Mouse (Mus musculus): ENCODE results near the gene Irgm1.
"Not testable (repeated sequence)": the region's sequence is repeated elsewhere in the genome, so short reads cannot be mapped to it uniquely, and the experiment has no call there.

Gene Irgm1

DNA sequence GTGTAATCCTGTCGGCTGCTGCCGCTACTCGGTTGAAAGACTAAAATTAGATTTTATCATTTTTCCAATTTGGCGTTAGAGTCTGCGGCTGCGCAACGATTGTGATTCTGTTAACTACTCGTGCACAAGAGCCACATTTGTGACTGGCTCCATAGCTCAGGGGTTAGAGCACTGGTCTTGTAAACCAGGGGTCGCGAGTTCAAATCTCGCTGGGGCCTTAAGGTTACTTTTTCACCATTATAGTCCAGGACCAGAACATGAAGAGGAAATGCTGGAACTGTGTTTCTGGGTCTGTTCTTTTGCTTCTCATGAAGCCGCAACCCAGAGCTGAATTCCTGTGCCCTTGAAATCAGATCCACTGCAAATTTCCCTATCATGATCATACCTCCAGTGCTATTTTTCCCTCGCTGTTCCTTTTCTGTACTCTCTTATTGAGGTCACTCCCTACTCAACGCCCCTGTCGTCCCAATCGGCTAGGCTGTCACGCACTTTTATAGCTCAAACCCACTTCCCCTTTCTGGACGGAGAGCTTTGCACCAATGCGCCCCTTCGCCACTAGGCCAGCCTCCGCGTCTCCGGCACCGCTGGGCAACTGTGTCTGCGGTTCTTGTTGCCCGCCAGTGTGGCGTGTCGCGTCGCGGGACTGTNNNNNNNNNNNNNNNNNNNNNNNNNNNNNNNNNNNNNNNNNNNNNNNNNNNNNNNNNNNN is 17.9 kb downstream of the Irgm1 start:
- DNase-seq (ENCODE audit: low spot score in 2 of 2), result peak; percentile 81 to 88

DNA sequence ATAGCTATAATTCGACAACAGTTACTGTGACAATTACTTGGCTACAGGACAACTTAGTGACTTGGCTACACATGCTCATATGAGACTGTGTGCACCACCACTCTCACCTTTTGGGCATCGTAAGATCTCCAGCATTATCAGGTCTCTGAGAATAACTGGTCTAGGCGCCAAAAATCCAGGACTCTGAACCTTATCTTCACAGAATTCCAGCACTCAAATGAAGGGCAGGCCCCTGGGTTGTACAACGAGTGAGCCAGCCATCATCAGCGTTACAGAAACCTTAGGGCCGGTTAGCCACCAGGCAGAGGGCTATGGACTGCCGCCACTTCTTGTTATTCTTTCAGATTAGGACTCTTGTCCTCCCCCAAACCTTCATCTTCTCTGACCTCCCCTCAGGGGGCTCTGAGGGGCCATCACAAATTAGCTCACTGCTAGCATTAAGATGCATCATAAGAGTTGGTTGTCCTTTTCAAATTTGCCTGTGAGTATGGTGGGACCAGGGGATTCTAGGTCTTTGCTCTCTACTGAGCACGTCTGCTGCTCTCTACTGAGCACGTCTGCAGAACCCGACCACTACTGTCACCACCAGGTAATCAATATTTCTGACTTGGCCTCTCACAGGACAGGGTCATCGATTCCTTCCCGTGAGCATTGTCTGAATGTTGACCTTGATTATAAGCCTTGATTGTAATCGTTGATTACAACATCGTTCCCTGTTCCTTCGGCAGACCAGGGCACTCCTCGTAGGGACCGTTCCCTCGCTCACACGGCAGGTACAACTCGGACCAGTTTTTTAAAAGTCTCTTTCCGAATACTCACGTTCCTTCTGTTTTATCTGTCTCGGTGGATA is 18.6 kb downstream of the Irgm1 start:
- DNase-seq (ENCODE audit: low spot score in 2 of 2), result no peak

DNA sequence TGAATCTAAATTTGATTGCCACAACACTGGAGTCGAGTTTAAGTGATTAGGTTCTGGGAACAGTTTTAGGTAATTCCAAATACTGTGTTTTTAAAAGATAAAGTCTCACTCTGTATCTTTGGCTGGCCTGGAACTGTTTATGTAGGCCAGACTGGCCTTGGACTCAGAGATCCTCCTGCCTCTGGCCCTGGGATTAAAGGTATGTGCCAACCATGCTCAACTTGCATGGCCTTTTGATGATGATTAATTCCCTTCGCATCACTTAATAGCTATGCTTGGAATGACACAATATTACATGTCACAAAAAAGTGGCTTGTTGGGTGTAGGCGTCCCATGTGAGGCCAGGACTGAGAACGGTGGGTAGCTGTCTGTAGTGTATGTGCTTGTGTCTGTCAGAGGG is 19.3 kb downstream of the Irgm1 start:
- DNase-seq (ENCODE audit: low spot score in 2 of 2), result no peak

DNA sequence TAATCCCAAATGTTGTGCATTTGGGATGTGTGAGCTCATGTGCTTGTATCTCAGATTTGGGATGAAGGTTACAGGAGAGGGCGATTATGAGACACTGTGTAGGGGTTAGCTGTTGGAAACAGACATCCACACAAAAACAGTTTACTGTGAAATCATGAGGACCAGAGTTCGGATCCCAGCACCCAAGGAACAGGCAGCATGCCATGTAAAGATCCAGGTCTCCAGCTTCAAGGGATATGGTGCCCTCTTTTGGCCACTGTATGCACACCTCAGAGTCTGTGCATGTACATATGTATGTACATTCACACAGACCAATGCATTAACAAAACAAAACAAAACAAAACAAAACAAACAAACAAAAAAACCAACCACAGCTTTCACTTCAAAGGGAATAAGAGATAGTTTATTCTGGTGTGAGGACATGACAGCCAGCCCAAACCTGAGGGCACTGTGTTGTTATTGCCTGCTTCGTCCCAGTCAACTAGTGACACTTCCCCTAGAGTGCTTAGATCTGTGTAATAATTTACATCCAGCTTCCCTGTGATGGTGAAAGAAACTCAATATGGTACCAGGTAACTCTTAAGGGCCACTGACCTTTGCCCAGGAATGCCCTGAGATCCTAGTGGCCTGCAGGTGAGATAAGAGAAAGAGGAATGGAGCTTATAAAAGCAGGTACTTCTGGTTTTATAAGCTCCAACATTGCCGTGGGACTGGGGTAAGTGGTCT is 20.1 kb downstream of the Irgm1 start:
- DNase-seq (ENCODE audit: low spot score in 2 of 2), result no peak

DNA sequence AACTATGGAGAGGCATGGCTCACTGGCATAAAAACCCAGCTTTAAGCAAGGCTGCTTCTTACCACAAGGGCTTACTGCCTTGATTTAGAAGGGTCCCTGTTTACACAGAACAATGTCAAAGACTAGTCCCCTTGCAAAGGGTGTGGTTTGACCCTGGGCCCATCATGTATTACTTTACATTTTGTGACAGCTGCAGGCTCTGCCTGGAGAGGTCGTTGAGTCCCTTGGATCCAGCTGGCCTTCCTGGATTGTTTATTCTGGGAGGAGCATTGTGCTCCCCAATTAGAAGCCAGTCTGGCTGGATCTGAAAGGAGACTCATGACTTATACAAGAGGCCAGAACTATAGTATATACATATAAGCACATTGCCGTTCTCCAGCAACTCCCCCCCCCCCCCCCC is 21.2 kb downstream of the Irgm1 start:
- no peak for DNase-seq (ENCODE audit: low spot score in 2 of 2)

DNA sequence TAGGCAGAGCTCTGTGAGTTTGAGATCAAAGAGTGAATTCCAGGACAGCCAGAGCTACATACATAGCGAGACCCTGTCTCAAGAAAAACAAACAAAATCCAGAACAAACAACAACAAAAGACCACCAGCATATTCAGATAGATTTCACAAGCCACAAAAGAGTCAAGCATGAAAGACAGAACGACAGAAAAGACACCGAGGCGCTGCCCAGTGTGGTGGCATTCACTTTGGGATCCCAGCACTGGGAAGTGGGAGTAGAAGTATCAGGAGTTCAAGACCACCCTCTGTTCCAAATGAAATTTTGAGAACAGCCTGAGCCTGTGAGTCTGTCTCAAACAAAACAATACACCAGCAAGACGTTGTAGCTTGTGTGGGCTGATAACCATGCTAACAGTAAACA is 24.6 kb downstream of the Irgm1 start:
- DNase-seq (ENCODE audit: low spot score in 2 of 2), result no peak

DNA sequence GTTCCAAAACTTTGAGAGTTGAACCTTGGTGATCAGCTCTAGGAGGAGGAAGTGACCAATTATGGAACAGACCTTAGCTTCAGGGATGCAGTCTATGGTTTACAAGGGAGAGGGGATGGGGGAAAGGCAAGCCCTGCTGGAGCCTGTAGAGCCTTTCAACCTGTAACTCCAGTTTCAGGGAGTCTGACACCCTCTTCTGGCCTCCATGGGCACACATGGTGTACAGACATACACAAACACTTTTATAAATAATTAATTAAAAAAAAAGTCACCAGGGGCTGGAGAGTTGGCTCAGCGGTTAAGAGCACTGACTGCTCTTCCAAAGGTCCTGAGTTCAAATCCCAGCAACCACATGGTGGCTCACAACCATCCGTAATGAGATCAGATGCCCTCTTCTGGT is 25.1 kb downstream of the Irgm1 start:
- DNase-seq (ENCODE audit: low spot score in 2 of 2), result not testable (repeated sequence)

DNA sequence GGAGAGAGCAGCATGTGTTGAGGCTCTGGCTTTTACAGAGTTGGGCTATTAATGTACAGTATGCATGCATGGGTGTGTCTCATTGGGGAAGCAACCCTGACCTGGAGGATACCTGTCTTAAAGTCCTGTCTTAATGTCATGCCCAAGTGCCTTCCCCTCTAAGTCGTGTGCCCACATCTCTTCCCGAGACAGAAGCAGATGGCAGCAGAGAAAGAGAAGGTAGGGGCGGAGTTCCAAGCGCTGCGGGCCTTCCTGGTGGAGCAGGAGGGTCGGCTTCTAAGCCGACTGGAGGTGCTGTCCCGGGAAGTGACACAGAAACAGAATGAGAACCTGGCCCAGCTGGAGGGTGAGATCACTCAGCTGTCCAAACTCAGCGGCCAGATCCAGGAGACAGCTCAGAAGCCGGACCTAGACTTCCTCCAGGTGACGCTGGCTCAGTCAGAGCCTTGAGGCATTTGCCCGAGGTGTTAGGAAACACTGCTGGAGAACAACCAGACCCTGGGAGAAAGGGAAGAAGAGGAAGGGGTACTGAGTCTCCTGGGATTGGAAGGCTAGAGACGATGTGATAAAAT is 26.2 kb downstream of the Irgm1 start:
- DNase-seq (ENCODE audit: low spot score in 2 of 2), result no peak

DNA sequence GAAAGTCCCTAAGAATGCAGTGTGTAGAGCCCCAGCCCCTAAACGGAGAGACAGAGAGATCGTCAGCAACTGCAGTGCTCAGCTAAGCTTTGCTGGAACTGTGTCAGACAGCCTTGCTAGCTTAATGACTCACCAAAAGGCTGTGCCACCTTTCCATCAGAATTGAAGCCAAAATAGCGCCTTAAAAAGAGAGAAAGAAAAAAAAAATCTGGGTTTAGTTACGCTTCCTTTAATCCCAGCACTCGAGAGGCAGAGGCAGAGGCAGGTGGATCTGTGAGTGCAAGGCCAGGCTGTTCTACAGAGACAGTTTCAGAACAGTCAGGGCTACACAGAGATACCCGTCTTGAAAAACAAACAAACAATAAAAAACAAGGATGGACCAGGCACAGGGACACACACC is 27.2 kb downstream of the Irgm1 start:
- DNase-seq (ENCODE audit: low spot score in 2 of 2), result no peak

DNA sequence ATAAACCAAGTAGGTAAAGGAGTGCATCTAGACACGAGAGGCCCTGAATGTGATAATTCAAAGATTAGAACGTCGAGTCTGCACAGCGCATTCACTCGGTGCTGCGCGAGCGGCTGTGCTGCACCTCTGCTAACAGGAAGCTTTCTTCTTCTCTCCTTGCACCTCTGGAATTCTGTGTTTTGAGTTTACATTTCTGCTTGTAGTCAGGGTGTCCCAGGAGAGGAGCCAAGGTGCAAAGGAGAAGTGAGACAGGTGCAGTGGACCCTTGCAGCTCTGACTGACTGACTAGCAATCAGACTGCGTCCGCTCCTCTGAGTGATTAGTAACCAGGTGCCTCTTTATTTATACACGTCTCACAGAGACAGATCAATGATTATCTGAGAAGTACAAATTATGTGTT is 28.3 kb downstream of the Irgm1 start:
- DNase-seq (ENCODE audit: low spot score in 2 of 2), result no peak

DNA sequence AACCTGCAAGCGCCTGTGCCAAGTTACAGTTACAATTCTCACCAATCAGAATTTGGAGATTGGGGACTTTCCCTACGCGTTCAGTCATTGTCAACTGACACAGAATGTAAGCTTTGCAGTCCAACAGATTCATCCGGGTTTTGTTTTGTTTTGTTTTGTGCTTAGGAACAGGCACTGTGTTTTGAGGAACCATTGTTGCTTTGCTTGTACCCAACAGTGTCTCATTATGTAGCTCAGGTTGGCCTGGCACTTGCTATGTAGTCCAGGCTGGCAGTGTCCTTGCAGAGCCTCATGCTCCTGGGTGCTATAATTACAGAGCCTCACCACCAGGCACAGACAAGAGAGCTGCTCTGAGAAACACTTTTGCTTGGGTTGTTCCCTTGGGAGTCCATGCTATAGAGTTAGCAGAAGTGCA is 29.1 kb downstream of the Irgm1 start:
- no peak for DNase-seq (ENCODE audit: low spot score in 2 of 2)

DNA sequence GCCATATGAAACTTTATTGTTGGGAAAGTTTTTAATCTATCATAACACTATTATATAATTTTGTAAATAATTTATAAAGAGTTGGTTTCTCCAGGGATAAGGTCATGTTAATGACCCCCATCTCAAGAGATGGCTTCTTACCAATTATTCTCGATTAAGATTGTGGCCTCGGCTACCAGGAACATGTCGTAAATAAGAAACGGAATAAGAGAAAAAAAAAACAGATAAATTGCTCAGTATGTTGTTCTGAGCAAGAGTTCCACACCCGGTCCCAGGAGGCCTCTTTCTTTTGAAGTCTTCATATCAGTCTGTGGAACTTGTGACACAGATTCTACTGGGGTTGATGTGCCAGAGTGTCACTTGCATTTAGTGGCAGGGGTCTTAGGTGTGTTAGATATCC is 30.3 kb downstream of the Irgm1 start:
- DNase-seq (ENCODE audit: low spot score in 2 of 2), result no peak

DNA sequence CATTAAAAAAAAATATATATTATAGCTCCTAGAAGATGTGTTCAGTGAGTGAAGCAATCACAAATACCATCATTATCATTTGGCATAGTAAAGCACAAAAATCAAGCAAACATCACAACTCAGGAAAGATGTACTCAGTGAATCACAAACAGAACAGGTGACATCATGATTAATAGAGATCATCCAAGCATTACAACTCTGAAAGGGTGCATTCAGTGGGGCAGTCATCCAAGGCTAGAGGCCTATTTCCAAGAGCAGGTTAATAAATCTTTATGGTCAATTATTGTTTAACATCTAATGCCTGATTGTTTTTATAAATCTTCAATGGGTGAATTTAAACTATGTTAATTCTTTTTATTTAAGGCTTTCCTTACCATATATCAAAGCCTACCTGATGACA is 30.7 kb downstream of the Irgm1 start:
- no peak for DNase-seq (ENCODE audit: low spot score in 2 of 2)

DNA sequence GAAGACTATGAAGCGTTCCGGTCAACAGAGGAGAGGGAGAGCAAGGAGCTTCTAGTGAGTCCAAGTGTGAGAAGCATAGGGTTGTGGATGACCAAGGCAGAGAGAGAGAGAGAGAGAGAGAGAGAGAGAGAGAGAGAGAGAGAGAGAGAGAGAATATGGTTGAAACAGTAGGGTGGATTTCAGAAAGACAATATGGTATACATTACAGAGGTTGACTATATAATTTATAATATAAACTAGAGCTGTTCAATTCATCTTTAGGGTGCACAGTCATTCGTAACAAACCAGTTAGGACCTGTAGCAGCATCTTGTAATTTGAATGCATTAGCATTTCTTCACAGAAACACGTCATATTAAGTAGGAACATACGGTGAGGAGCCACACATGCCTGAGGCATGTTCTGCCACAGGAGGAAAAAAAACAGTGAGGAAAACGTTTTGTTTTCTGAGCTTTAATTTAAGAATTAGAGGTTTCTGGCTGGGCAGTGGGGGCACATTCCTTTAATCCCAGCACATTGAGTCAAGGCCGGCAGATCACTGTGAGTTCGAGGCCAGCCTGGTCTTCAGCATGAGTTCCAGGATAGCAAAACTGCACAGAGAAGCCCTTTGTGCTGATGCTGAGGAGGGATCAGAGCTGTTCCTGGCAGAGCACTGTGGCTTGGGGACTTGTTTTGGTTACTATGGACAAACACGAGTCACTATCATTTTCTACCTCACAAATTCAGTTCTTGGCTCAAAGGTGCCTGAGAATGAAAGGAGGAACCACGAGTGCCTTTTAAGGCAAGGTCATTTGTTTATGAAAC is 32.4 kb downstream of the Irgm1 start:
- no peak for DNase-seq (ENCODE audit: low spot score in 2 of 2)

DNA sequence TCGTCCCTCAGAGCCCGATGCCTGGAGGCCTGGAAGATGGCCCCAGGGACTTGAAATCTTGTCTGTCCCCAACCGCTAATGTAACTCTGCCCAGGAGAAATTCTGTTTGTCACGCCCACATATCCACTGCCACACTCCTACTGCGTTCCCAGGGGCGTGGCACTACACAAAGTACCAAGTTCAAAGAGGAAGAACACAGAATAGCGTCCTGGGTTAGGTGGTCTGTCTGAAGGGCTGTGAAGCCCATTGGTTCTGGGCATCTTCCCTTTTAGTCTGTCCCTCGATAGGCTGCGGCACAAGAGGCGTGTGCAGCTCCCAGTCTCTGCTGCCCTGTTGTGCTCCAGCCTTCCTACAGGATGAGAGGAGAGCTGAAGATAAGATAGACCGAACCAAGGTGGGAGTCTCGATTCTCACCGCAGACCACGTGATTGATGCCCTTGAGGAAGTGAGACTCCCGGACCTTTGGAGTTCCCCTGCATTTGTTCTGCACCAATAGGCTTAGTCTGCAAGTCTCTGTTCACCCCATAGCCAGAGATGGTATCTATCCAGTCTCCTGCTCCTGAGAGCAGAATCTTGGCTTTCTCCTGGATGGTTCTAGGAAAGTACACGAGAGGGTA is 33.2 kb downstream of the Irgm1 start:
- DNase-seq (ENCODE audit: low spot score in 2 of 2), result no peak

DNA sequence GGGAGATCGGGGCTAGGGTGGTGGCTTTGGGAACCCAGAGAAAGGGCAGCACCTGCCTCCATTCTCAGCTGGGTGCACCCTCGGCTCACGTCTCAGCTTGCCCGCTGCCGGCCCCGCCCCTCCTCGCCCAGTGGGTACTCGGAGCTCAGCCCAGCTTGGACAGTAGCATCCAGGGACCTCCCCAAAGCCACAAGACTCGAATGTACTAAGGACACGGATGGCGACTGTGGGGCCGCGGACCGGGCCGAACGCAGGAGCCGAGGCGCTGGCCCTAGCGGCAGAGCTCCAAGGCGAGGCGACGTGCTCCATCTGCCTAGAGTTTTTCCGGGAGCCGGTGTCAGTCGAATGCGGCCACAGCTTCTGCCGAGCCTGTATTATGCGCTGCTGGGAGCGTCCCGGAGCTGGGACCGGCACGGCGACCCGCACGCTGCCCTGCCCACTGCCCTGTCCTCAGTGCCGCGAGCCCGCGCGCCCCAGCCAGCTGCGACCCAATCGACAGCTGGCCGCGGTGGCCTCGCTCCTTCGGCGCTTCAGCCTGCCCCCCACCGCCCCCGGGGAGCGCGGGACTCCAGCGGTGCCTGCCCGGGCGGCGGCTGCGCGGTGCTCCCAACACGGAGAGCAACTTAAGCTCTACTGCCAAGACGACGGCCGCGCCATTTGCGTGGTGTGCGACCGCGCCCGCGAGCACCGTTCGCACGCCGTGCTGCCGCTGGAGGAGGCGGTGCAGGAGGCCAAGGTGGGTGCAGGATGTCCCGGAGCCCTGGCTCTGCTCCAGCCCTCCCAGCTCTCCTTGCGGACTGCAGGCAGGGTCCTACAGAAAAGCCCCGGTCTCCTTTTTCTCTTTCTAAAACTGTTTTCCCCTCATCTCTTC is 33.9 kb downstream of the Irgm1 start:
- peak in 1 of 2 experiments; percentile 45 for DNase-seq (ENCODE audit: low spot score in 2 of 2)

DNA sequence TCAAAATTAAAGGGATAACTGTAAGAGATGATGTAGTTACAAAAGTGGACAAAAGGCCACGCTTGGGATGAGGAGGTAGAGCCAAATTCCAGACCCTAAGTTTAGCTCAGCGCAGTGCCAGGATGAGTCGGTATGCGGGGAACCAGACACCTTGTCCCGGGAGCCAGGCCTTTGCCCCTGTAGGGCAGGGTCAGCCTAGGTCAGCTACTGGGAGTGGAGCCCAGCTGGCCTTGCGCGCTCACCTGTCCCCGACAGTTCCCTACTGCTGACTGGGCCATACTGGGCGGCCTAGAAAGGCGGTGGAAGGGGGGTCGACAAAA is 34.5 kb downstream of the Irgm1 start:
- DNase-seq (ENCODE audit: low spot score in 2 of 2), result no peak

DNA sequence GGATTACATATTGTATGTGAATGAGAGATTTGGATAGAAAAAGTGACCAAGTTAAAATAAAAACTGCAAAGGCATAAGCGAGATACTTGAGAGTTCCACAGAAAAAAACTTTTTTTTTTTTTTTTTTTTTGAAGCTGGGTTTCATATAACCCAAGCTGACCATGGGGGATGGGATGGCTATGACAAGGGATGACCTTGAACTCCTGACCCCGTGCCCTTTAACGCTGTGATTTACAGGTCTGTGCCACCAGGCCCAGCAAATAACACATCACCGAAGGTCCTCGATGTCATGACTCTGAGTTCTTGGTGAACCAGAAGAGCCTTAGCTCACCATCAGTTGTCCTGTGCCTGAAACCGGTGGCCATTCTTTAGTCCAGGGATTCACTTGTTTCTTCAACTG is 35.6 kb downstream of the Irgm1 start:
- DNase-seq (ENCODE audit: low spot score in 2 of 2), result no peak

DNA sequence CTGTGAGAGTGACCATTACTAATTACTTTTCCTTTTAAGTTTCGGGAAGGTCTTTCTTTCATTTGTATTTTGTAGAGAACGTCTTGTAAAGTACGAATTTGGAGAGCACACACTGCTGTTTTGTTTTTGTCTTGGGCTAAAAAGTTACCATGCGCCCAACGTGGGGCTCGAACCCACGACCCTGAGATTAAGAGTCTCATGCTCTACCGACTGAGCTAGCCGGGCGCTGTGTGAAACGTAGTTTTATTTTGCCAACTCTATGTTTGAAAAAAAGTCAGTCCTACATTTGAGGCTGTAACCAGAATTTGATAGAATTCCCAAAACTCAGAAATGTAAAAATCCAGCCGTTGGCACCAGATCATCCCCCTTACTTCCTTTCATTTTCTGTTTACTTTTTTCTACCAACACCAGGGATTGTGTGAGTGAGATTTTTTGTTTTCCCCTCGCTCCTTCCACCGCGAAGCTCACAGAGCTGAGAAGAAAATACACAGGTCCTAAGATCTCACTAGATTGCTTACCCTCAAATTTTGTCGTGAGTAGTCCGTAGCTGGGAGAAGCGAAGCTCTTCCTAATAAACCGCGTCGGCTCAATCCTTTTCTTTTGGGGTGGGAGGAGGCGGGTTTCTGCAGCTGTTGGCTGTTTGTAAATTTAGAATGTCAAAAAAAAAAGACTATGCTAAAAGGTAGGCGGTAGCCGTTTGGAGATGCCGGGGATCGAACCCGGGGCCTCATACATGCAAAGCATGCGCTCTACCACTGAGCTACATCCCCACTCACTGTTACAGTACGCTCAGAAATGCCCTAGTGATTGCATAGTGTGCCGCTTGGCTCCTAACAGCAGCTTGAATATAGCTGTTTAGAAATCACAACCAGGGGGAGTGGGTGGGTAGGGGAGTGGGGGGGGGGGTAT is 37.5 kb downstream of the Irgm1 start:
- DNase-seq (ENCODE audit: low spot score in 2 of 2), result peak; percentile 81 to 90
